Comparison of ENCODE assay signal across 10 mouse cellular contexts in genomic region chr10:17576333-17576750, GRCm38 (mm10).
DNase-seq lines count a peak whose midpoint lies in the region; ATAC-seq and TF ChIP-seq lines count a peak whose summit lies in the region.
"Had no signal": no experiment of that assay in that cellular context is flagged by ENCODE, and none has a peak within 500 bp of the region (broad histone marks: within the 10 kb centered on the region; RNA-seq: fewer than 3 reads in every experiment).

No protein-coding gene starts in this region.

- no peak overlapping the region for H3K9ac ChIP-seq in heart, adult 2 months (ENCODE audit: low read depth, low read length)

- no peak overlapping the region for H3K4me3 ChIP-seq in heart, adult 2 months
- peak overlapping the region; percentile 50 for H3K4me3 ChIP-seq in megakaryocyte, embryonic 14.5 days (replicated peaks)

- TF ChIP-seq CTCF in heart, adult 2 months (IDR thresholded peaks at IDR 0.05), result no peak

- intact Hi-C loops in heart, adult 2 months (cut with DNase I), result no loop called here

- H3K27ac ChIP-seq in heart, adult 2 months, result peak overlapping the region; percentile 7; the same call in 1 of the 2 replicates

- DNase-seq in heart, adult 2 months, result no peak
- no peak for DNase-seq in heart, adult 8-10 months (ENCODE audit: low spot score)
- peak; percentile 52 to 73 for DNase-seq in kidney, postnatal 25 days
- DNase-seq in right cerebral cortex, adult 2 months (ENCODE audit: low spot score in 2 of 2), result no peak
- no peak for DNase-seq in urinary bladder, adult 2 months (ENCODE audit: low spot score)
- no peak for DNase-seq in thymus, postnatal 10 days (ENCODE audit: low spot score in 2 of 2)
- DNase-seq: cerebellum, adult 11-12 months; left cerebral cortex, postnatal 4 days had no signal

- H3K36me3 ChIP-seq in heart, adult 2 months (ENCODE audit: control insufficient read depth, insufficient read depth, low read length), result peaks cover 2% of the 10 kb centered on the region; the same call in 1 of the 2 replicates
- H3K36me3 ChIP-seq in megakaryocyte, embryonic 14.5 days (replicated peaks; ENCODE audit: low read length), result no peaks in the 10 kb centered on the region

- H3K4me1 ChIP-seq in heart, adult 2 months (ENCODE audit: control insufficient read depth, insufficient read depth, low read length), result peaks cover 5% of the 10 kb centered on the region
- H3K4me1 ChIP-seq in megakaryocyte, embryonic 14.5 days, result peaks cover 58% of the 10 kb centered on the region

- H3K27me3 ChIP-seq in heart, adult 2 months (ENCODE audit: control insufficient read depth, insufficient read depth, low read length), result no peaks in the 10 kb centered on the region
- H3K27me3 ChIP-seq in megakaryocyte, embryonic 14.5 days (replicated peaks), result no peaks in the 10 kb centered on the region

- ATAC-seq in megakaryocyte, adult 5-6 weeks (ENCODE audit: poor library complexity, severe bottlenecking), result no peak

- TF ChIP-seq POLR2A in heart, adult 2 months (IDR thresholded peaks at IDR 0.05; ENCODE audit: insufficient read depth, low read depth, low read length), result no peak

- no peaks in the 10 kb centered on the region for H3K9me3 ChIP-seq in megakaryocyte, embryonic 14.5 days

- no peak for TF ChIP-seq EP300 in heart, adult 2 months (IDR thresholded peaks at IDR 0.05; ENCODE audit: insufficient read depth, low read depth, low read length)

- H3K79me2 ChIP-seq in heart, adult 2 months (replicated peaks; ENCODE audit: control insufficient read depth, insufficient read depth, low read length), result no peaks in the 10 kb centered on the region

Comparison
In these comparisons a context has a peak if more than half of its experiments do, and no peak if none do; other contexts are left out.
1. DNase-seq: peak in kidney, postnatal 25 days (2 of 2); none in heart, adult 2 months (0 of 2), heart, adult 8-10 months (single experiment), right cerebral cortex, adult 2 months (0 of 2), urinary bladder, adult 2 months (single experiment) and thymus, postnatal 10 days (0 of 2).